Comparison of ENCODE assay signal across 8 mouse cellular contexts in genomic region chr11:72215410-72215797, GRCm38 (mm10). TPM values are rescaled to one million over a fixed set of nuclear protein-coding genes. Genes with fewer than 3 reads are reported as not detected.
A peak's percentile ranks its signal among the peaks of the same experiment; 100 is the strongest.
DNase-seq lines count a peak whose midpoint lies in the region; ATAC-seq and TF ChIP-seq lines count a peak whose summit lies in the region.

Gene Med31, minus strand, starts transcription at chr11:72215592.

- WGBS in forebrain, embryonic 10.5 days, result 5% methylated on average over 29 of the region's 29 CpGs
- under 1% methylated on average over 29 of the region's 29 CpGs for WGBS in heart, postnatal 0 days
- WGBS in liver, embryonic 16.5 days (ENCODE audit: insufficient replicate concordance), result 2% methylated on average over 29 of the region's 29 CpGs
- under 1% methylated on average over 29 of the region's 29 CpGs for WGBS in neural tube, embryonic 13.5 days

- H3K27ac ChIP-seq in forebrain, embryonic 10.5 days, result peak within 1 kb of the TSS; percentile 89
- H3K27ac ChIP-seq in heart, postnatal 0 days (ENCODE audit: low read depth), result peak within 1 kb of the TSS; percentile 78
- H3K27ac ChIP-seq in liver, embryonic 16.5 days (ENCODE audit: low read length), result peak within 1 kb of the TSS; percentile 71
- H3K27ac ChIP-seq in neural tube, embryonic 13.5 days (replicated peaks), result peak within 1 kb of the TSS; percentile 90
- H3K27ac ChIP-seq in testis, adult 2 months (ENCODE audit: control insufficient read depth, insufficient read depth, low read depth, low read length), result peak within 1 kb of the TSS; percentile 93

- TF ChIP-seq CTCF in brain, embryonic 14.5 days (IDR thresholded peaks at IDR 0.05; ENCODE audit: borderline replicate concordance, extremely low read depth, insufficient read depth, insufficient read length), result no peak
- no peak for TF ChIP-seq CTCF in heart, postnatal 0 days (IDR thresholded peaks at IDR 0.05; ENCODE audit: low read depth)
- TF ChIP-seq CTCF in testis, adult 2 months (IDR thresholded peaks at IDR 0.05; ENCODE audit: control insufficient read depth, insufficient read depth, insufficient replicate concordance, low read depth, low read length), result 0 out of 2 replicates have a peak, but pooled peaks have one; percentile 1

- peaks cover 25% of the 10 kb centered on the region for H3K36me3 ChIP-seq in forebrain, embryonic 10.5 days (replicated peaks)
- H3K36me3 ChIP-seq in heart, postnatal 0 days (replicated peaks; ENCODE audit: control insufficient read depth, insufficient read depth, low read length), result peaks cover 17% of the 10 kb centered on the region
- H3K36me3 ChIP-seq in liver, embryonic 16.5 days (ENCODE audit: control insufficient read depth, insufficient read depth), result 0 out of 2 replicates have a peak, but pooled peaks cover 5% of the 10 kb centered on the region
- peaks cover 32% of the 10 kb centered on the region for H3K36me3 ChIP-seq in neural tube, embryonic 13.5 days
- peaks cover 3% of the 10 kb centered on the region for H3K36me3 ChIP-seq in testis, adult 2 months (ENCODE audit: control insufficient read depth, insufficient read depth, low read length)

- peak; percentile 89 for DNase-seq in brain, embryonic 14.5 days (ENCODE audit: low read depth)
- DNase-seq in forebrain, embryonic 10.5 days (ENCODE audit: extremely low spot score, low spot score), result no peak
- peak; percentile 58 for DNase-seq in heart, postnatal 0 days (ENCODE audit: low spot score)
- DNase-seq in kidney, postnatal 36 days, result peak; percentile 92 to 94

- H3K27me3 ChIP-seq in forebrain, embryonic 10.5 days (ENCODE audit: poor library complexity, severe bottlenecking), result no peaks in the 10 kb centered on the region
- H3K27me3 ChIP-seq in heart, postnatal 0 days (ENCODE audit: control insufficient read depth, insufficient read depth, low read length), result no peaks in the 10 kb centered on the region
- H3K27me3 ChIP-seq in liver, embryonic 16.5 days (ENCODE audit: control insufficient read depth, insufficient read depth, low read depth, low read length), result no peaks in the 10 kb centered on the region
- no peaks in the 10 kb centered on the region for H3K27me3 ChIP-seq in neural tube, embryonic 13.5 days
- H3K27me3 ChIP-seq in testis, adult 2 months (ENCODE audit: control insufficient read depth, insufficient read depth, low read length), result no peaks in the 10 kb centered on the region

- peak within 1 kb of the TSS; percentile 79 for H3K9ac ChIP-seq in heart, postnatal 0 days (replicated peaks; ENCODE audit: low read depth, low read length)
- peak within 1 kb of the TSS; percentile 76 for H3K9ac ChIP-seq in liver, embryonic 16.5 days (ENCODE audit: low read depth, low read length)
- peak within 1 kb of the TSS; percentile 86 for H3K9ac ChIP-seq in neural tube, embryonic 13.5 days

- peak; percentile 61 for ATAC-seq in CD4-positive, CD25-positive, alpha-beta regulatory T cell, adult 4 months
- peak; percentile 74 for ATAC-seq in heart, postnatal 0 days (ENCODE audit: insufficient read depth, low read depth)
- peak; percentile 68 for ATAC-seq in liver, embryonic 16.5 days (ENCODE audit: low read depth)
- peak; percentile 91 for ATAC-seq in neural tube, embryonic 13.5 days (ENCODE audit: low read depth)

- peaks cover 28% of the 10 kb centered on the region for H3K4me1 ChIP-seq in forebrain, embryonic 10.5 days
- no peaks in the 10 kb centered on the region for H3K4me1 ChIP-seq in heart, postnatal 0 days (ENCODE audit: control insufficient read depth, insufficient read depth)
- peaks cover 8% of the 10 kb centered on the region for H3K4me1 ChIP-seq in liver, embryonic 16.5 days (ENCODE audit: control insufficient read depth, low read depth, low read length)
- H3K4me1 ChIP-seq in neural tube, embryonic 13.5 days (replicated peaks), result peaks cover 36% of the 10 kb centered on the region
- H3K4me1 ChIP-seq in testis, adult 2 months (ENCODE audit: control insufficient read depth, insufficient read depth, low read length), result no peaks in the 10 kb centered on the region; the same call in 1 of the 2 replicates

- no peak; the same call in 1 of the 2 replicates for TF ChIP-seq EP300 in heart, postnatal 0 days (IDR thresholded peaks at IDR 0.05; ENCODE audit: low read depth)

- peak within 1 kb of the TSS; percentile 96 for H3K4me2 ChIP-seq in heart, postnatal 0 days (ENCODE audit: low read depth, low read length)
- peak within 1 kb of the TSS; percentile 100 for H3K4me2 ChIP-seq in liver, embryonic 16.5 days (ENCODE audit: low read depth, low read length)
- peak within 1 kb of the TSS; percentile 82 for H3K4me2 ChIP-seq in neural tube, embryonic 13.5 days

- no peaks in the 10 kb centered on the region for H3K9me3 ChIP-seq in forebrain, embryonic 10.5 days
- H3K9me3 ChIP-seq in heart, postnatal 0 days (replicated peaks; ENCODE audit: control insufficient read depth, low read length), result no peaks in the 10 kb centered on the region
- no peaks in the 10 kb centered on the region for H3K9me3 ChIP-seq in liver, embryonic 16.5 days (replicated peaks; ENCODE audit: control insufficient read depth, low read length)
- no peaks in the 10 kb centered on the region for H3K9me3 ChIP-seq in neural tube, embryonic 13.5 days

- H3K4me3 ChIP-seq in forebrain, embryonic 10.5 days, result peak within 1 kb of the TSS; percentile 91
- H3K4me3 ChIP-seq in heart, postnatal 0 days (ENCODE audit: low read depth, low read length), result peak within 1 kb of the TSS; percentile 83
- H3K4me3 ChIP-seq in liver, embryonic 16.5 days (ENCODE audit: low read depth, low read length), result peak within 1 kb of the TSS; percentile 91
- H3K4me3 ChIP-seq in neural tube, embryonic 13.5 days, result peak within 1 kb of the TSS; percentile 84
- H3K4me3 ChIP-seq in testis, adult 2 months (ENCODE audit: control insufficient read depth, low read depth, low read length), result peak within 1 kb of the TSS; percentile 94

- no peak for TF ChIP-seq POLR2A in brain, embryonic 14.5 days (IDR thresholded peaks at IDR 0.05; ENCODE audit: borderline replicate concordance, extremely low read depth, insufficient read depth, insufficient read length, poor library complexity, severe bottlenecking)
- no peak; the same call in 1 of the 2 replicates for TF ChIP-seq POLR2A in testis, adult 2 months (IDR thresholded peaks at IDR 0.05; ENCODE audit: control insufficient read depth, low read depth, low read length)

RNA-seq across cellular contexts. Expression of gene Med31, which starts in this region (rescaled TPM):
- polyA plus RNA-seq in CD4-positive, CD25-positive, alpha-beta regulatory T cell, adult 4 months (2017; shearing (Covaris generic)), result 10 to 100 TPM; 17.9 to 19.9 TPM
- 33.8 and 52.6 TPM in 2 replicates for polyA plus RNA-seq in brain, embryonic 14.5 days (2012; rRNA removed)
- 44.8 and 47.1 TPM in 2 replicates for polyA plus RNA-seq in forebrain, embryonic 10.5 days (2016; fragmentation: Nextera tagmentation; extraction: Ambion mirVana)
- 13.2 and 15.2 TPM in 2 replicates for total RNA-seq in heart, postnatal 0 days (2014; rRNA removed; ENCODE audit: low replicate concordance)
- 30.8 and 33.0 TPM in 2 replicates for polyA plus RNA-seq in heart, postnatal 0 days (2015; fragmentation: Nextera tagmentation; extraction: Ambion mirVana)
- polyA plus RNA-seq in liver, embryonic 16.5 days (2015; fragmentation: Nextera tagmentation; extraction: Ambion mirVana), result 10.6 and 11.1 TPM in 2 replicates
- 66.5 and 66.9 TPM in 2 replicates for polyA plus RNA-seq in neural tube, embryonic 13.5 days (2015; fragmentation: Nextera tagmentation; extraction: Ambion mirVana)
- polyA plus RNA-seq in testis, adult 2 months (2012; rRNA removed), result 21.5 and 23.5 TPM in 2 replicates
